Mouse (Mus musculus): ENCODE data around the gene Apopt1. TPM values are rescaled to one million over a fixed set of nuclear protein-coding genes. Genes with fewer than 3 reads are reported as not detected.

Gene Apopt1
- 50.6 and 57.2 TPM in 2 replicates for polyA plus RNA-seq (2015; fragmentation: Nextera tagmentation; extraction: Ambion mirVana)

DNA sequence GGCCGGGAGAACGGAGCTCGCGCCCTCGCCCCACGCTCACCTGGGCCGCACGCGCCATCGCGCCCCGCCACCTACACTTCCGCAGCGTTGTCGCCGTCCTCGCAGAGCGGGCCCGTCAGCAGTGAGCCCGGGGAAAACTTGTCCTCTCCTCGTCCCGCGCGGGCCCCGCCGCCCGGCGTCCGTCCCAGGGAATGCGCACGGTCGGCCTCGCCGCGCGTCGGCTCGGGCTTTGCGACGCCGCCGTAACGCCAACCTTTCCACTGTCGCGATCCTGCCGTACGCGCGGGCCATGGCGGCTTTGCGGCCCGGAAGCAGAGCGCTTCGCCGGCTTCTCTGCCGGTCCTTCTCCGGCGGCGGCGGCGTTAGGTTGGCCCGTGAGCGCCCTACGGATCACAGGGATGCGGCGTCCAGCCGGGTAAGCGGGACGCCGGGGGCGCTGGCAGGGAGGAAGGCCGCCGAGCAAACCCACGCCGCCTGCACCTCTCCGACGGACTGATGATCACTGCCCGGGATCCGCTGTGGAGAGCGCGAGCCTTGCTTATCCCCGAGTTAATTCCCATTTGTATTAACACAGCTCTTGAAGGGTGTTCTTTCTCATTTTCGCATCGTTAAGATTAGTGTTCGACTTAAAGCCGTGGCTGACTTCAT lies at the start of gene Apopt1, which contains the start of gene Bag5:
Gene Apopt1 (plus strand): TSS at position 258 of the 648 bp plus-strand sequence.
Gene Bag5 (minus strand): TSS at position 254 of the 648 bp plus-strand sequence.

DNA sequence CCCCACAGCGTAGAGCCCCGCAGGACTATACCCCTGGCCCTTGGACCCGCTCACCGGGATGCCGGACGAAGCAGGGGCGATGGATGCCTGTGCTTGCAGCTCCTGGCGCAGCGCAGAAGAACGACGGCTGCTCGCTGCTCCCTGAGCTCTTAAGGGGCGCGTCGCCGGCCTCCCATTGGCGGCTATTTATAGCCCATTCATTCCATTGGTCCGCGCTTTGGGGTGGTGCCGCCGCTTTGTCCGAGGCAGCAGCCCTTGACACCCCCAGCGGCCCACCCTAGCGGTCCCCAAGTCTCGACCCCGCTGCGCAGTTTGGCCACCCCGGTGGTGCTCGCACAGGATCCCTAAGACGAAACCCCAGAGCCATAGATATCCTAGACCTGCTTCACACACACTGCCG lies 40.9 kb upstream of the Apopt1 start, which contains the start of gene Ckb:
Gene Ckb (minus strand): TSS at position 163 of the 400 bp plus-strand sequence.

GRCm38 (mm10) chr12:111677882-111678669 lies 35.0 kb upstream of the Apopt1 start, which contains the start of gene Trmt61a:
TSS of gene Trmt61a (plus strand) at chr12:111678105.

GRCm38 (mm10) chr12:111758381-111759175 lies 45.5 kb downstream of the Apopt1 start, which contains the start of gene Klc1:
TSS of gene Klc1 (plus strand) at chr12:111758849.

Other genes with a start within 250 kb of the Apopt1 start
- 7.4 and 10.3 TPM in 2 replicates for gene Gm266, start 227.4 kb upstream of the Apopt1 start, polyA plus RNA-seq (2015; fragmentation: Nextera tagmentation; extraction: Ambion mirVana)
- gene Eif5, start 175.2 kb upstream of the Apopt1 start, polyA plus RNA-seq (2015; fragmentation: Nextera tagmentation; extraction: Ambion mirVana): 326 and 331 TPM in 2 replicates
- gene Mark3, start 138.7 kb upstream of the Apopt1 start, polyA plus RNA-seq (2015; fragmentation: Nextera tagmentation; extraction: Ambion mirVana): 16.9 and 20.4 TPM in 2 replicates
- gene Ckb, start 40.9 kb upstream of the Apopt1 start, polyA plus RNA-seq (2015; fragmentation: Nextera tagmentation; extraction: Ambion mirVana): 59.5 and 79.0 TPM in 2 replicates
- gene Trmt61a, start 35.2 kb upstream of the Apopt1 start, polyA plus RNA-seq (2015; fragmentation: Nextera tagmentation; extraction: Ambion mirVana): 4.3 and 4.4 TPM in 2 replicates
- 33.8 and 34.6 TPM in 2 replicates for gene Bag5, start within 50 bp of the Apopt1 start, polyA plus RNA-seq (2015; fragmentation: Nextera tagmentation; extraction: Ambion mirVana)
- 63.9 and 69.2 TPM in 2 replicates for gene Klc1, start 45.6 kb downstream of the Apopt1 start, polyA plus RNA-seq (2015; fragmentation: Nextera tagmentation; extraction: Ambion mirVana)
- gene Xrcc3, start 100.6 kb downstream of the Apopt1 start, polyA plus RNA-seq (2015; fragmentation: Nextera tagmentation; extraction: Ambion mirVana): 2.4 and 3.7 TPM in 2 replicates
- gene Zfyve21, start 100.9 kb downstream of the Apopt1 start, polyA plus RNA-seq (2015; fragmentation: Nextera tagmentation; extraction: Ambion mirVana): 65.0 and 81.3 TPM in 2 replicates
- 4.9 and 6.2 TPM in 2 replicates for gene Ppp1r13b, start 194.8 kb downstream of the Apopt1 start, polyA plus RNA-seq (2015; fragmentation: Nextera tagmentation; extraction: Ambion mirVana)

Measured in skeletal muscle tissue, postnatal 0 days (tissue).